Mouse (Mus musculus) midbrain, postnatal 0 days (tissue): ENCODE measurements around the gene Mrpl33. TPM values are rescaled to one million over a fixed set of nuclear protein-coding genes. Genes with fewer than 3 reads are reported as not detected.

Experiments used
- ATAC-seq: fragments of 200-750 bp; cut with Nextera tagmentation; 2 replicates; pipeline ENCODE4 v1.8.0; 2017; ENCODE audit warnings: moderate number of reproducible peaks, mild to moderate bottlenecking, moderate TSS enrichment, moderate library complexity; ENCODE audit not compliant: low FRiP score
- DNase-seq: peaks from one replicate; pipeline ENCODE4 v3.0.0-alpha.2; 2015; ENCODE audit warnings: low spot score
- H3K27ac ChIP-seq: fragments of 300-500 bp; sonication (generic); 2 replicates; pipeline ENCODE4 v1.5.1; 2014; ENCODE audit warnings: low read depth, mild to moderate bottlenecking, low read length, mixed read lengths
- H3K27me3 ChIP-seq: fragments of 300-500 bp; sonication (generic); 2 replicates; pipeline ENCODE4 v1.6.1; 2014; ENCODE audit warnings: low read length, control low read depth, mixed read lengths; ENCODE audit not compliant: insufficient read depth
- H3K36me3 ChIP-seq: fragments of 300-500 bp; sonication (generic); 2 replicates; pipeline ENCODE4 v1.6.1; 2014; ENCODE audit warnings: low read length, control low read depth, mixed read lengths; ENCODE audit not compliant: insufficient read depth
- H3K4me1 ChIP-seq: fragments of 300-500 bp; sonication (generic); 2 replicates; pipeline ENCODE4 v1.6.1; 2014; ENCODE audit warnings: mild to moderate bottlenecking, control low read depth, antibody characterized with exemption, low read length, mixed read lengths; ENCODE audit not compliant: insufficient read depth
- H3K4me2 ChIP-seq: fragments of 300-500 bp; sonication (generic); 2 replicates; pipeline ENCODE4 v1.6.1; 2014; ENCODE audit warnings: low read depth, mild to moderate bottlenecking, low read length, mixed read lengths; ENCODE audit not compliant: poor library complexity, severe bottlenecking
- H3K4me3 ChIP-seq: fragments of 300-500 bp; sonication (generic); 2 replicates; pipeline ENCODE4 v1.5.1; 2014; ENCODE audit warnings: low read depth, mild to moderate bottlenecking, low read length, moderate library complexity
- H3K9ac ChIP-seq: fragments of 300-500 bp; sonication (generic); replicated peaks from 2 replicates; pipeline ENCODE4 v1.6.1; 2014; ENCODE audit warnings: mild to moderate bottlenecking, low read length, moderate library complexity, mixed read lengths; ENCODE audit not compliant: poor library complexity, severe bottlenecking
- H3K9me3 ChIP-seq: fragments of 300-500 bp; sonication (generic); 2 replicates; pipeline ENCODE4 v1.6.1; 2016; ENCODE audit warnings: low read length, control low read depth
- CTCF ChIP-seq: IDR thresholded peaks from 2 replicates; pipeline ENCODE4 v1.5.1; 2016; ENCODE audit warnings: antibody characterized with exemption, mild to moderate bottlenecking
- WGBS: fragments of 180-500 bp; shearing (Covaris S2); extraction: QIAGEN DNeasy Blood & Tissue Kit; methylation state at CpG from one replicate; pipeline ENCODE4 v1.1.7; 2014; 5-methylcytosine and 5-hydroxymethylcytosine counted together
- polyA plus RNA-seq: library from polyadenylated mRNA; unstranded; fragments of >200 nt; fragmentation: Nextera tagmentation; extraction: Ambion mirVana; gene quantifications from 2 replicates; pipeline ENCODE4 v1.2.1, GENCODE M21; 2015
- total RNA-seq: library from RNA; depleted of rRNA; stranded (reverse); fragments of >200 nt; gene quantifications from 2 replicates; pipeline ENCODE4 v1.2.3, GENCODE M21; 2014

Gene Mrpl33
- total and polyA plus RNA-seq, 2 experiments from 2014 or later = 79.9 to 283 TPM

- no peaks in the 10 kb centered on the region for H3K9me3 ChIP-seq
- ATAC-seq = no peak
- no peak for TF ChIP-seq CTCF
- no peak overlapping the region for H3K27ac ChIP-seq
- WGBS = 80% methylated on average over 1 of the region's 1 CpGs
- H3K27me3 ChIP-seq = no peaks in the 10 kb centered on the region
- H3K9ac ChIP-seq = no peak overlapping the region
- H3K4me3 ChIP-seq = no peak overlapping the region
- DNase-seq = no peak
- no peaks in the 10 kb centered on the region for H3K4me1 ChIP-seq
- no peak overlapping the region for H3K4me2 ChIP-seq
- no peaks in the 10 kb centered on the region for H3K36me3 ChIP-seq
These were observed 85.6 kb downstream of the Mrpl33 start for GRCm38 (mm10) chr5:31682305-31682704.

GRCm38 (mm10) chr5:31686040-31686439 is 89.3 kb downstream of the Mrpl33 start:
- DNase-seq (no peak), ATAC-seq (no peak)
- no peak overlapping the region for H3K4me2 ChIP-seq
- H3K9me3 ChIP-seq = no peaks in the 10 kb centered on the region
- H3K27ac ChIP-seq = no peak overlapping the region
- no peaks in the 10 kb centered on the region for H3K36me3 ChIP-seq
- no peak overlapping the region for H3K4me3 ChIP-seq
- WGBS = 38% methylated on average over 2 of the region's 2 CpGs
- no peaks in the 10 kb centered on the region for H3K27me3 ChIP-seq
- H3K4me1 ChIP-seq = no peaks in the 10 kb centered on the region
- H3K9ac ChIP-seq = no peak overlapping the region
- TF ChIP-seq CTCF = no peak

GRCm38 (mm10) chr5:31687972-31688371 is 91.2 kb downstream of the Mrpl33 start:
- Histone ChIP-seq H3K4me1 (no peaks in the 10 kb centered on the region), H3K9ac (no peak overlapping the region), H3K36me3 (no peaks in the 10 kb centered on the region), H3K27ac (no peak overlapping the region), H3K4me2 (no peak overlapping the region), H3K27me3 (no peaks in the 10 kb centered on the region), H3K4me3 (no peak overlapping the region), H3K9me3 (no peaks in the 10 kb centered on the region)
- no peak for TF ChIP-seq CTCF
- 94% methylated on average over 3 of the region's 3 CpGs for WGBS
- DNase-seq (no peak), ATAC-seq (no peak)

GRCm38 (mm10) chr5:31693191-31693590 is 96.5 kb downstream of the Mrpl33 start:
- Histone ChIP-seq H3K36me3 (no peaks in the 10 kb centered on the region), H3K4me2 (no peak overlapping the region), H3K9ac (no peak overlapping the region), H3K4me1 (0 out of 2 replicates have a peak, but pooled peaks cover 4% of the 10 kb centered on the region), H3K27me3 (no peaks in the 10 kb centered on the region), H3K27ac (no peak overlapping the region), H3K4me3 (no peak overlapping the region), H3K9me3 (no peaks in the 10 kb centered on the region)
- TF ChIP-seq CTCF = no peak
- no peak for ATAC-seq
- DNase-seq = no peak

DNA sequence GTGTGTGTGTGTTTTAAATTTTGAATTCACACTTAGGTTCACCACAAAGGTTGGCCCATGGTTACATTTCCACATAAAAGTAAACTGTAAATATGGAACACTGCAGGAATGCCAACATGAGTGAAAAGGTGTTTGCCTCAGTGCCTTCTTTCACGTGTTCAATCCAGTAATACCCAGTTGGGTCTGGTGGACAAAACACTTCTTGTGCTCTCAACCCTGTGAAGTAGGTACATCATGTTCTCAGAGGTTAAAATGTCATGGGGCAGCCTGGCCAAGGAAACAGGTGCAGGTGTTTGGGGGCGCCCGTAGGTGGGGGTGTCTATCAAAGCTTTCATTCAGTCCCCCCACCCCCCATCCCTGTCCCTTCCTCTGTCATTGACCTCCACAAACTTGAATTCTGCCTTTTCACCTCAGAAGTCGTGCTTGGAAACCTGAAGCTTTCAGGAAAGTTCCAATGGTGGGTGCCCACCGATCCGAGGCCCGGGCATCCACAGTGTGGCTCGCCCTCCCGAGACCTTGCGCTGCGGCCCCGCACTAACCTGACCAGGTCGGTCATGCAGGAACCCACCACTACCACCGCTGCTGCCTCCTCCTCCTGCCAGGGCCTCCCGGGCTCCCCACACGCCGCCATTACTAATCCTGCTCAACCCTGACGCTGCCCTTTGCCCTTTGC is 100.4 kb downstream of the Mrpl33 start, which contains the start of gene Rbks:
Gene Rbks, minus strand, starts transcription at position 657 of the 673 bp plus-strand sequence.
- no peak for DNase-seq
- Histone ChIP-seq H3K36me3 (no peaks in the 10 kb centered on the region), H3K9me3 (no peaks in the 10 kb centered on the region), H3K4me2 (peak within 1 kb of the TSS; percentile 72), H3K4me1 (0 out of 2 replicates have a peak, but pooled peaks cover 4% of the 10 kb centered on the region), H3K4me3 (peak within 1 kb of the TSS; percentile 70), H3K9ac (peak within 1 kb of the TSS; percentile 76), H3K27me3 (no peaks in the 10 kb centered on the region), H3K27ac (peak within 1 kb of the TSS; percentile 74)
- ATAC-seq = peak; percentile 1; the same call in 1 of the 2 replicates
- no peak for TF ChIP-seq CTCF
- WGBS = 7% methylated on average over 18 of the region's 18 CpGs

DNA sequence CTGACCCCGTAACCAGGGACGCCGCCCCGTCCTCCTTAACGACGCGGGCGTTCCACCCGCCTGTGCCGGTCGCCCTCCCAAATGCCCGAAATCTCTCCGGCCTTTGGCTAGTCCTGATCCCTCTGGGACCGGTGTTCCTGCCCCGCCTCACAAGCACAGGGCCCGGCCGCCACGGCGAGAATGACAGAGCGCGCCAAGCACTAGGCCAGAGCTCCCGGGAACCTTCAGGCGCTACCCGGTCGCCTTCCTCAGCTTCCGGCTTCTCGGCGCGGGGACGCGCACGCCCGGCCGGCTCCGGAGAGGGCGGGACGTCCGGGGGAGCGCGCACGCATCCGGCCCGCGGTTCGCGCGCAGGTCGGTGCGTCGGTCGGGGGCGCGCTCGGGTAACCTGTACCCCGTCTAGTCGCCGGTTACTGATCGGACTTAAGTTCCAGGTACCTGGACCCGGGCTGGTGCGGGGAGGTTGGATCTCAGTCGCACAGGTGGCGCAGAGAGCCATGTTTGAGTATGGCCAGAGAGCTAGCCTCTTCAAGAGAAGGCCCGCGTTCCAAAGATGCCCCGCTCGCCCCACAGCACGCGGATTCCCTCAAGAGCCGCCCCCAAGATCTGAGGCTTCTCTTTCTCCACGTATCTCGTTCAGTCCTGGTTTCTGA is 101.0 kb downstream of the Mrpl33 start, which contains the start of gene Babam2:
Gene Babam2, plus strand, starts transcription at position 41 of the 653 bp plus-strand sequence.
- ATAC-seq = peak; percentile 96
- H3K9me3 ChIP-seq = no peaks in the 10 kb centered on the region
- H3K36me3 ChIP-seq = no peaks in the 10 kb centered on the region
- 0 out of 2 replicates have a peak, but pooled peaks cover 4% of the 10 kb centered on the region for H3K4me1 ChIP-seq
- no peaks in the 10 kb centered on the region for H3K27me3 ChIP-seq
- H3K9ac ChIP-seq = peak within 1 kb of the TSS; percentile 76
- peak within 1 kb of the TSS; percentile 70 for H3K4me3 ChIP-seq
- no peak for TF ChIP-seq CTCF
- peak within 1 kb of the TSS; percentile 72 for H3K4me2 ChIP-seq
- peak; percentile 91 for DNase-seq
- peak within 1 kb of the TSS; percentile 74 for H3K27ac ChIP-seq
- WGBS = under 1% methylated on average over 71 of the region's 71 CpGs
